Mouse (Mus musculus) myocyte (in vitro differentiated cells): Measurements from ENCODE around the gene Trpm6. TPM values are rescaled to one million over a fixed set of nuclear protein-coding genes. Genes with fewer than 3 reads are reported as not detected.
A peak's percentile ranks its signal among the peaks of the same experiment; 100 is the strongest.

Experiments used
- H3K27me3 ChIP-seq: one replicate; pipeline ENCODE4 v1.6.1; 2011; ENCODE audit not compliant: control insufficient read depth, insufficient read depth, insufficient read length
- H3K36me3 ChIP-seq: one replicate; pipeline ENCODE4 v1.6.1; 2011; ENCODE audit not compliant: control insufficient read depth, insufficient read depth
- H3K4me2 ChIP-seq: one replicate; pipeline ENCODE4 v1.6.1; 2011; ENCODE audit warnings: low read depth, control low read depth
- H3K4me3 ChIP-seq: one replicate; pipeline ENCODE4 v1.5.1; 2011; ENCODE audit warnings: mild to moderate bottlenecking, control low read depth, moderate library complexity
- H3K79me2 ChIP-seq: one replicate; pipeline ENCODE4 v1.6.1; 2011; ENCODE audit not compliant: control insufficient read depth, insufficient read depth
- H3ac ChIP-seq: one replicate; pipeline ENCODE4 v1.6.1; 2011; ENCODE audit not compliant: control insufficient read depth, insufficient read length
- CEBPB ChIP-seq: IDR thresholded peaks from 2 replicates; pipeline ENCODE4 v1.6.1; 2011; ENCODE audit warnings: mild to moderate bottlenecking, moderate library complexity; ENCODE audit not compliant: poor library complexity, insufficient read depth, severe bottlenecking
- E2F4 ChIP-seq: IDR thresholded peaks from one replicate; pipeline ENCODE4 v1.6.1; 2011; ENCODE audit warnings: mild to moderate bottlenecking, control low read depth, moderate library complexity; ENCODE audit not compliant: insufficient read depth
- MAX ChIP-seq: IDR thresholded peaks from one replicate; pipeline ENCODE4 v1.6.1; 2011; ENCODE audit warnings: low read depth, mild to moderate bottlenecking, control low read depth
- MYOD1 ChIP-seq, 3 experiments: IDR thresholded peaks; one replicate each; pipeline ENCODE4 v1.6.1; 2011; ENCODE audit warnings: control low read depth in 2 of 3, low read depth in 2 of 3, mild to moderate bottlenecking in 2 of 3, moderate library complexity in 1 of 3; ENCODE audit not compliant: insufficient read length in 2 of 3, control insufficient read depth in 1 of 3
- MYOG ChIP-seq, 3 experiments: IDR thresholded peaks; one replicate each; pipeline ENCODE4 v1.6.1; 2011; ENCODE audit warnings: control low read depth in 2 of 3, low read depth in 2 of 3, mild to moderate bottlenecking in 2 of 3; ENCODE audit not compliant: insufficient read length in 2 of 3, control insufficient read depth in 1 of 3, insufficient read depth in 1 of 3
- POLR2A ChIP-seq: IDR thresholded peaks from one replicate; pipeline ENCODE4 v1.6.1; 2011; ENCODE audit warnings: low read depth, mild to moderate bottlenecking, control low read depth, moderate library complexity; ENCODE audit not compliant: insufficient read length
- POLR2AphosphoS2 ChIP-seq: IDR thresholded peaks from one replicate; pipeline ENCODE4 v1.6.1; 2011; ENCODE audit warnings: low read depth, control low read depth; ENCODE audit not compliant: insufficient read length
- REST ChIP-seq: IDR thresholded peaks from one replicate; pipeline ENCODE4 v1.6.1; 2011; ENCODE audit warnings: mild to moderate bottlenecking, control low read depth, moderate library complexity; ENCODE audit not compliant: insufficient read depth, insufficient read length
- SRF ChIP-seq: IDR thresholded peaks from one replicate; pipeline ENCODE4 v1.6.1; 2011; ENCODE audit warnings: low read depth; ENCODE audit not compliant: control insufficient read depth, insufficient read length
- TCF12 ChIP-seq: IDR thresholded peaks from one replicate; pipeline ENCODE4 v1.6.1; 2011; ENCODE audit warnings: mild to moderate bottlenecking, control low read depth; ENCODE audit not compliant: poor library complexity, insufficient read depth, severe bottlenecking
- TCF3 ChIP-seq: IDR thresholded peaks from one replicate; pipeline ENCODE4 v1.6.1; 2011; ENCODE audit warnings: low read depth, control low read depth; ENCODE audit not compliant: insufficient read length
- USF1 ChIP-seq: IDR thresholded peaks from one replicate; pipeline ENCODE4 v1.6.1; 2011; ENCODE audit warnings: low read depth, mild to moderate bottlenecking, control low read depth, moderate library complexity
- polyA plus RNA-seq: library from polyadenylated mRNA; unstranded; fragments of >200 nt; fragmentation: generic; extraction: Trizol; gene quantifications from one replicate; pipeline ENCODE4 v1.2.1, GENCODE M21; 2012; ENCODE audit warnings: missing spikeins

Trpm6 gene
- polyA plus RNA-seq, 1 experiment = 0.08 TPM

DNA sequence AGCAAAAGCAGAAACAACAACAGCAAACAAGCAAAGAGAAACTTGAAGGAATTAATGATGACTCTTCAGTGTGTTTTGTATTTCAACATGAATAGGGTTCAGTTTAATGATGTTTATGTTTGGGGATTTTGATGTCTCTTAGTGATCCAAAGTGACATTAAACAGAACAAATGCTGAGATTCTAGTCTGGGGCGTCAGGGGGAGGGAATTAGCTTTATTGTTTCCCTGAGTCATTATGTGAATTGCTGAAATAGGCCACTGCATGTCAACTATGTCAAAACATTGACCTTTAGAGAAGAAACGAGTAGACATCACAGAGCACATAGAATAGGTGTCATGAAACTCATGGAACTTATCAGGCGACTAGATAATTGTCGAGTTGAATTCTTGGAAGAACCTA, 129.5 kb downstream of the Trpm6 start:
- Histone ChIP-seq H3K36me3 (no peaks in the 10 kb centered on the region), H3ac (no peak overlapping the region)
- TF ChIP-seq MYOD1 (IDR thresholded peaks at IDR 0.05; ENCODE audit: control insufficient read depth in 1 of 3, insufficient read length in 2 of 3, low read depth in 2 of 3) = no peak
- TF ChIP-seq REST = no peak
- no peak for TF ChIP-seq USF1
- no peak for TF ChIP-seq SRF
- TF ChIP-seq POLR2AphosphoS2 = no peak
- no peak for TF ChIP-seq TCF12
- TF ChIP-seq E2F4 = no peak
- TF ChIP-seq POLR2A = no peak
- no peak for TF ChIP-seq TCF3
- no peak for TF ChIP-seq MAX
- TF ChIP-seq CEBPB = no peak

DNA sequence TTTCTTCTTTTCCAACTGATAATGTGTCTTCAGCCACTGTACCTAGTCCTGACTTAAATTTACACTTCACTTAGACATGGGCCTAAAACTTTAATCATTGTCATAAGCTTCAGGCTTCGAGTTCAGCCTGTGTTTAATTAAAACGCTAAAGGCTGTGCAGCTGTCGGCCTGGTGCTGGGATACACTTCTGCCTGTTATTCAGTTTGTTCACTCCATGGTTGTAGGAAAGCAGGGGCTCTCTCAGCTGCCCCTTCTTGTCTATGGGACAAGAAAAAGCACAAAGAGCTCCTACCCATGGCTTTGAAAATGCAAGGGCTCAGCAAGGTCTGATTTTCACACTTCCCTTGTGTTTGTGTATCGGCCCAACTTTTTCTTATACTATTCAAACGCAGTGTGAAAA, 131.4 kb downstream of the Trpm6 start:
- Histone ChIP-seq H3K79me2 (no peaks in the 10 kb centered on the region), H3ac (no peak overlapping the region), H3K4me2 (no peak overlapping the region), H3K4me3 (no peak overlapping the region), H3K27me3 (no peaks in the 10 kb centered on the region), H3K36me3 (no peaks in the 10 kb centered on the region)
- TF ChIP-seq E2F4 (no peak), SRF (no peak), REST (no peak), MAX (no peak), TCF3 (no peak), TCF12 (no peak)

More for the DNA sequence above, 129.5 kb downstream of the Trpm6 start:
- no peaks in the 10 kb centered on the region for H3K27me3 ChIP-seq
- no peak overlapping the region for H3K4me2 ChIP-seq
- no peak overlapping the region for H3K4me3 ChIP-seq
- no peaks in the 10 kb centered on the region for H3K79me2 ChIP-seq

DNA sequence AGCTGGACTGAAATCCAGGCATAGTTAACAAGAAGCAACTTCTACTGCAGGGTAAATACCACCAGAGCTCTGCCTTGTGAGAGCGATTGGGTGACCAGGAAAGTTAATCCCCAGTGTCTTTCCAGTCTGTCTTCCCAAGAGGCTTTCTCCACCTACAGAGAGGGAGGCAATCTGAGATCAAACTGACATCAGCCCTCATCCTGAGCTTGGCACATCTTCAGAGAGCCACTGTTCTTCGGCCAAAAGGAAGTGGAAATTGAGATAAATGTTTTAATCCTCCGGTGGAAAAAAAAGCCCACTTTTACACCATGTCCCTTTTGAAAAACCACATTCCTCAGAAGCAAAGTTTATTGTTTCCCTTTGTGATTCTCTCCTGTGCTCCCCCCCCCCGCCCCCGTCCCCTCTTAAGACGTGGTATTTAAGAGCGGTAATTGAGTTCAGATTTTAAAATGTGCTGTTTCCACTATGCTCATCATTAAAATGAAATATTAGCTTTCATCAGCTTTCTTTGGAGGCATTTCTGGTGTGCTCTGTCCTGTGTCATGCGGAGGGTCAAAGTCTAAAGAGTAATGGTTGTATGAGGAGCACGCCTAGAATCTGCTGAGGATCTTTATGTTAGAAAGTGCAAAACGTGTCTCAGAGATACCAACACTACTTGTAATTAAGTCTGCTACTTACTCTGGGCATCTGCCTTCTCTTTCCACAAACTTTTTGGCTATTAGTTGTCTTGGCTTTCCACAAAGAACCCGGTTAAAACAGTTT, 138.0 kb downstream of the Trpm6 start:
- no peaks in the 10 kb centered on the region for H3K36me3 ChIP-seq
- TF ChIP-seq SRF = no peak
- no peak for TF ChIP-seq USF1
- no peak for TF ChIP-seq TCF3
- TF ChIP-seq CEBPB = no peak
- no peak for TF ChIP-seq POLR2A
- no peak for TF ChIP-seq TCF12
- TF ChIP-seq REST = no peak
- TF ChIP-seq MYOD1 (IDR thresholded peaks at IDR 0.05; ENCODE audit: control insufficient read depth in 1 of 3, insufficient read length in 2 of 3, low read depth in 2 of 3) = no peak
- no peak for TF ChIP-seq POLR2AphosphoS2
- TF ChIP-seq E2F4 = no peak
- TF ChIP-seq MAX = no peak
- no peak for TF ChIP-seq MYOG (IDR thresholded peaks at IDR 0.05; ENCODE audit: control insufficient read depth in 1 of 3, insufficient read depth in 1 of 3, insufficient read length in 2 of 3, low read depth in 2 of 3)
- H3K4me3 ChIP-seq = no peak overlapping the region
- H3ac ChIP-seq = no peak overlapping the region
- no peaks in the 10 kb centered on the region for H3K27me3 ChIP-seq
- peak overlapping the region; percentile 75 for H3K4me2 ChIP-seq
- H3K79me2 ChIP-seq = no peaks in the 10 kb centered on the region

DNA sequence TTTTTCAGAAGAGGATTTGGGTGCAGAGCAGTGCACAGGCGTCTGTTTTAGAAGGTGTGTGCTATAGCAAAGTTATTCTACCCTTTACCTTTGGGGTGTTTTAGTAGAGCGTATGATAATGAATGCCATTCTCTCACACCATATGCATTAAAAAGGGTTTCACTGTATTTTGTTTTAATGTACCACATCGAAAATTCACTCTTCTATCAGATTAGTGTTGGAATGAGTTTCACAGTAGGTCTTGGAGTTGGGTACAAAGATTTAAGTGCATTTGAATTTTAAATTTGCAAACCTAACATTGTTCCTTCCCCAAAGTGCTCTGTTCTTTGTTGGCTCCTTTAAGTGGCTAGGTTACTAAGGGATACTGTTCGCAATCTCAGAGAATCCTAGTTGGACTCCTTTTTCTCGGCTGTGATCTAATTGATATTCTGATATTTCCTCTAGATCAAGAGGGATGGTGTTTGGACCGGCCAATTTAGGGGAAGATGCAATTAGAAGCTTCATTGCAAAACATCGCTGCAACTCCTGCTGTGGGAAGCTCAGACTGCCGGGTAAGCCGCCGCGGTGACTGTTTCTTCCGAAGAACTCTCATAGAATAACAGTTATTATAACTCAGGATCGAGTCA, 138.8 kb downstream of the Trpm6 start:
- Histone ChIP-seq H3K27me3 (no peaks in the 10 kb centered on the region), H3K4me3 (no peak overlapping the region)
- TF ChIP-seq POLR2AphosphoS2 (no peak), E2F4 (no peak), MYOD1 (IDR thresholded peaks at IDR 0.05; ENCODE audit: control insufficient read depth in 1 of 3, insufficient read length in 2 of 3, low read depth in 2 of 3) (no peak), CEBPB (0 out of 2 replicates have a peak, but pooled peaks have one; percentile 19), MYOG (IDR thresholded peaks at IDR 0.05; ENCODE audit: control insufficient read depth in 1 of 3, insufficient read depth in 1 of 3, insufficient read length in 2 of 3, low read depth in 2 of 3) (no peak), POLR2A (no peak)

More for the DNA sequence above, 138.8 kb downstream of the Trpm6 start:
- Histone ChIP-seq H3K36me3 (no peaks in the 10 kb centered on the region), H3K4me2 (peak overlapping the region; percentile 75), H3ac (no peak overlapping the region), H3K79me2 (no peaks in the 10 kb centered on the region)
